Mouse (Mus musculus) urinary bladder, adult 2 months (tissue): ENCODE data around the gene H2-DMb1. TPM values are rescaled to one million over a fixed set of nuclear protein-coding genes. Genes with fewer than 3 reads are reported as not detected.

Experiments used
- DNase-seq: peaks from one replicate; pipeline ENCODE4 v3.0.0; 2022; ENCODE audit warnings: low spot score
- polyA plus RNA-seq: library from polyadenylated mRNA; depleted of rRNA; stranded (reverse); fragments of >200 nt; gene quantifications from 2 replicates; pipeline ENCODE4 v1.2.3, GENCODE M21; 2012; rRNA removed

The H2-DMb1 gene
- polyA plus RNA-seq, 1 experiment = 22.8 TPM

- no peak for DNase-seq
Measured at GRCm38 (mm10) chr17:34208421-34208820, 55.5 kb downstream of the H2-DMb1 start.

- no peak for DNase-seq
Measured at GRCm38 (mm10) chr17:34209680-34210079, 56.8 kb downstream of the H2-DMb1 start.

Other genes with a start within 250 kb of the H2-DMb1 start
- 0.14 and 0.15 TPM in 2 replicates for gene Platr17, start 247.9 kb upstream of the H2-DMb1 start, polyA plus RNA-seq
- gene Daxx, start 243.7 kb upstream of the H2-DMb1 start, polyA plus RNA-seq = 28.1 and 31.0 TPM in 2 replicates
- 84.7 and 122 TPM in 2 replicates for gene Tapbp, start 237.2 kb upstream of the H2-DMb1 start, polyA plus RNA-seq
- 20.1 and 23.1 TPM in 2 replicates for gene Zbtb22, start 237.2 kb upstream of the H2-DMb1 start, polyA plus RNA-seq
- 132 and 164 TPM in 2 replicates for gene Rgl2, start 223.5 kb upstream of the H2-DMb1 start, polyA plus RNA-seq
- gene Pfdn6, start 212.7 kb upstream of the H2-DMb1 start, polyA plus RNA-seq = 86.5 and 87.2 TPM in 2 replicates
- 15.8 and 17.2 TPM in 2 replicates for gene Wdr46, start 212.4 kb upstream of the H2-DMb1 start, polyA plus RNA-seq
- gene B3galt4, start 201.6 kb upstream of the H2-DMb1 start, polyA plus RNA-seq = 7.7 TPM in 2 replicates
- gene Vps52, start 197.3 kb upstream of the H2-DMb1 start, polyA plus RNA-seq = 39.3 and 39.7 TPM in 2 replicates
- 1,060 and 1,160 TPM in 2 replicates for gene Rps18, start 197.1 kb upstream of the H2-DMb1 start, polyA plus RNA-seq
- 987 and 1,071 TPM in 2 replicates for gene H2-K1, start 152.7 kb upstream of the H2-DMb1 start, polyA plus RNA-seq
- 46.1 and 76.8 TPM in 2 replicates for gene Ring1, start 128.4 kb upstream of the H2-DMb1 start, polyA plus RNA-seq
- gene H2-Ke6, start 125.0 kb upstream of the H2-DMb1 start, polyA plus RNA-seq = 86.6 and 112 TPM in 2 replicates
- gene Slc39a7, start 121.4 kb upstream of the H2-DMb1 start, polyA plus RNA-seq = 106 and 110 TPM in 2 replicates
- 47.7 and 53.1 TPM in 2 replicates for gene Rxrb, start 121.3 kb upstream of the H2-DMb1 start, polyA plus RNA-seq
- gene Col11a2, start 113.6 kb upstream of the H2-DMb1 start, polyA plus RNA-seq = 0.99 and 1.8 TPM in 2 replicates
- 1.7 and 2.1 TPM in 2 replicates for gene H2-Oa, start 60.7 kb upstream of the H2-DMb1 start, polyA plus RNA-seq
- gene H2-DMa, start 33.5 kb upstream of the H2-DMb1 start, polyA plus RNA-seq = 30.0 and 31.9 TPM in 2 replicates
- 135 and 154 TPM in 2 replicates for gene Brd2, start 30.4 kb upstream of the H2-DMb1 start, polyA plus RNA-seq
- gene H2-DMb2, start 9.8 kb upstream of the H2-DMb1 start, polyA plus RNA-seq = 4.1 and 4.9 TPM in 2 replicates
- gene Tap1, start 34.5 kb downstream of the H2-DMb1 start, polyA plus RNA-seq = 29.5 and 40.1 TPM in 2 replicates
- gene Psmb9, start 34.7 kb downstream of the H2-DMb1 start, polyA plus RNA-seq = 34.7 and 37.4 TPM in 2 replicates
- gene Psmb8, start 44.6 kb downstream of the H2-DMb1 start, polyA plus RNA-seq = 81.2 and 88.3 TPM in 2 replicates
- gene Tap2, start 50.5 kb downstream of the H2-DMb1 start, polyA plus RNA-seq = 37.9 and 42.4 TPM in 2 replicates
- gene H2-Ob, start 85.8 kb downstream of the H2-DMb1 start, polyA plus RNA-seq = 2.7 and 5.0 TPM in 2 replicates
- gene H2-Ab1, start 104.6 kb downstream of the H2-DMb1 start, polyA plus RNA-seq = 251 and 267 TPM in 2 replicates
- gene H2-Aa, start 134.8 kb downstream of the H2-DMb1 start, polyA plus RNA-seq = 281 and 288 TPM in 2 replicates
- gene H2-Eb1, start 152.8 kb downstream of the H2-DMb1 start, polyA plus RNA-seq = 248 and 252 TPM in 2 replicates
- 0.09 and 0.18 TPM in 2 replicates for gene H2-Eb2, start 172.6 kb downstream of the H2-DMb1 start, polyA plus RNA-seq
- 0.28 and 0.40 TPM in 2 replicates for gene Btnl2, start 201.8 kb downstream of the H2-DMb1 start, polyA plus RNA-seq
- not detected in 2 replicates for gene Btnl1, start 224.1 kb downstream of the H2-DMb1 start, polyA plus RNA-seq
- 1.2 and 1.6 TPM in 2 replicates for gene BC051142, start 245.7 kb downstream of the H2-DMb1 start, polyA plus RNA-seq